Mouse (Mus musculus) stomach, embryonic 16.5 days (tissue): ENCODE data around the gene Mif. TPM values are rescaled to one million over a fixed set of nuclear protein-coding genes. Genes with fewer than 3 reads are reported as not detected.
A peak's percentile ranks its signal among the peaks of the same experiment; 100 is the strongest.

Source experiments
- ATAC-seq: fragments of 200-750 bp; cut with Nextera tagmentation; 2 replicates; pipeline ENCODE4 v1.8.0; 2017; ENCODE audit warnings: moderate number of reproducible peaks, moderate TSS enrichment; ENCODE audit not compliant: insufficient read depth, low FRiP score
- H3K27ac ChIP-seq: fragments of 300-500 bp; sonication (generic); 2 replicates; pipeline ENCODE4 v1.5.1; 2014; ENCODE audit warnings: low read length
- H3K27me3 ChIP-seq: fragments of 300-500 bp; sonication (generic); 2 replicates; pipeline ENCODE4 v1.6.1; 2014; ENCODE audit warnings: low read length, control low read depth, mixed read lengths; ENCODE audit not compliant: control insufficient read depth, insufficient read depth
- H3K36me3 ChIP-seq: fragments of 300-500 bp; sonication (generic); 2 replicates; pipeline ENCODE4 v1.6.1; 2014; ENCODE audit warnings: low read length; ENCODE audit not compliant: control insufficient read depth, insufficient read depth
- H3K4me1 ChIP-seq: fragments of 300-500 bp; sonication (generic); 2 replicates; pipeline ENCODE4 v1.6.1; 2014; ENCODE audit warnings: low read length, control low read depth, mixed read lengths; ENCODE audit not compliant: control insufficient read depth, insufficient read depth
- H3K4me2 ChIP-seq: fragments of 300-500 bp; sonication (generic); 2 replicates; pipeline ENCODE4 v1.6.1; 2014; ENCODE audit warnings: low read depth, low read length, mixed read lengths
- H3K4me3 ChIP-seq: fragments of 300-500 bp; sonication (generic); replicated peaks from 2 replicates; pipeline ENCODE4 v1.5.1; 2014; ENCODE audit warnings: mild to moderate bottlenecking, low read length
- H3K9ac ChIP-seq: fragments of 300-500 bp; sonication (generic); 2 replicates; pipeline ENCODE4 v1.6.1; 2014; ENCODE audit warnings: low read length
- H3K9me3 ChIP-seq: fragments of 300-500 bp; sonication (generic); replicated peaks from 2 replicates; pipeline ENCODE4 v1.6.1; 2016; ENCODE audit warnings: low read length, control low read depth; ENCODE audit not compliant: control insufficient read depth
- WGBS: fragments of 180-500 bp; shearing (Covaris S2); extraction: QIAGEN DNeasy Blood & Tissue Kit; methylation state at CpG from one replicate; pipeline ENCODE4 v1.1.7; 2014; 5-methylcytosine and 5-hydroxymethylcytosine counted together
- polyA plus RNA-seq: library from polyadenylated mRNA; unstranded; fragments of >200 nt; fragmentation: Nextera tagmentation; extraction: Ambion mirVana; gene quantifications from 2 replicates; pipeline ENCODE4 v1.2.1, GENCODE M21; 2015

The Mif gene
- polyA plus RNA-seq, 1 experiment from 2014 or later, result 1,459 TPM

DNA sequence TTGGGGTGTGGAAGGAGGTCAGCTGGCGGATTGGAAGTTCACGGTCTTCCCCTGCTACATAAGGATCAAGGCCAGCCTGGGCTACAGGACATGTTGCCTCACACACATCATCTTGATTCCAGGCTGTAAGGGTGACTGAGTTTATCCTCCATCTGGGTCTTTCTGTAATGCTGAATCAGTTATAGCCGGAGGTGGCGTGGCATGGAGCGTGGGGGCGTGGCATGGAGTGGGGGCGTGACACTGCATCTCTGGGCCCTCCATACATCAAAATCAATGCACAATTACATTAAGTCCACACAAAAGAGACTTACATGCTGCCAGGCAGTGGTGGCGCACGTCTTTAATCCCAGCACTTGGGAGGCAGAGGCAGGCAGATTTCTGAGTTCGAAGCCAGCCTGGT lies 20.3 kb upstream of the Mif start:
- H3K36me3 ChIP-seq, result no peaks in the 10 kb centered on the region
- H3K27me3 ChIP-seq, result no peaks in the 10 kb centered on the region
- H3K4me3 ChIP-seq, result no peak overlapping the region
- no peak for ATAC-seq
- H3K4me1 ChIP-seq, result peaks cover 16% of the 10 kb centered on the region
- no peak overlapping the region for H3K9ac ChIP-seq
- 90% methylated on average over 10 of the region's 10 CpGs for WGBS
- no peak overlapping the region for H3K27ac ChIP-seq
- H3K4me2 ChIP-seq, result no peak overlapping the region
- no peaks in the 10 kb centered on the region for H3K9me3 ChIP-seq

DNA sequence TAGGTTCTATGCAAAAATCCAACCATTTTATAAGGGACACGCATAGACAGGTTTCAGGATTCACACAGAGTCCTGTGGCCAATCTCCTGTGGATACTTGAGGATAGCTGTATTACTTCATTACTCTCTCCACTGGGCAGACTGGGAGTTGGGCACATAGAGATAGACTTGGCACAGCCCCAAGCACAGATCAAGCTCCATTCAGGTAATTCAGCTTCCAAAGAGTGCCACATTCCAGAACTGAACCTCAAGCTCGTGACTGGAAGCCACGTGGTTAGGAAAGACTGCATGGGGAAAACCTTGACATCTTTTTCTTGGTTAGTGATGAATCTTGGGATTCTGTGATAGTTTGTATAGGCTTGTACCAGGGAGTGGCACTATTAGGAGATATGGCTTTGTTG lies 18.8 kb upstream of the Mif start:
- no peak for ATAC-seq
- 75% methylated on average over 3 of the region's 3 CpGs for WGBS

DNA sequence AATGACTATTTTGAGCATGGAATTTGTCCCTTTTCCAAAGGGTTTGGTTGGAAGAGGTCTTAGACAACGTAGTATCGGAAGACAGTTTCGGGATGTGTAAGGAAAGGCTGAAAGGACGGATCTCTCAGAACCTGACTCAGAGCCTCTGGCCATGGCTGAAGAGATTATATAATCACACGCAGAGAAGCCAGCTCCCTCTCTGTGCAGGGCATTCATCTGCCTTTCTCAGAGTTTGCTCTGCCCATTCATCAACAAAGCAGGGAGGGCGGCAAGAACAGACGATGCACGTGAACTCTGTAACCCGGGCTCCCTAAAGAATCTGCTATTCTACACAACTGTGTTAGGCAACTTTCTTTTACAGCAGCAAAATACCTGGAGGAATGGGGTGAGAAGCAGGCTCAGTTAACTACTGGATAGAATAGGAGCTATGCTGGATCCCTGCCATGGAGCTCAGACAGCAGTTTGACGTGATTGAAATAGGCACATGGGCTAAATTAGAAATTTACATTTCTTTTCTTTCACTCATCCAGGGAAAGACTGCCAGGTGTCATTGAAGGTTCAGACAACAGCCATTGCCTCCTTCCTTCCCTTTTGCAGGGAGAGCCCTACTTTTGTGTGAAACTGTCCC lies 13.6 kb upstream of the Mif start:
- Histone ChIP-seq H3K9me3 (no peaks in the 10 kb centered on the region), H3K27ac (peak overlapping the region; percentile 76), H3K4me1 (peaks cover 10% of the 10 kb centered on the region), H3K4me3 (peak overlapping the region; percentile 35; the same call in 1 of the 2 replicates), H3K27me3 (no peaks in the 10 kb centered on the region), H3K36me3 (no peaks in the 10 kb centered on the region), H3K4me2 (peak overlapping the region; percentile 58), H3K9ac (peak overlapping the region; percentile 58)
- ATAC-seq, result no peak
- WGBS, result 26% methylated on average over 10 of the region's 10 CpGs

More for the DNA sequence above, 18.8 kb upstream of the Mif start:
- Histone ChIP-seq H3K27me3 (no peaks in the 10 kb centered on the region), H3K36me3 (no peaks in the 10 kb centered on the region), H3K27ac (no peak overlapping the region), H3K4me1 (peaks cover 17% of the 10 kb centered on the region), H3K4me3 (no peak overlapping the region), H3K9me3 (no peaks in the 10 kb centered on the region), H3K4me2 (no peak overlapping the region), H3K9ac (no peak overlapping the region)

GRCm38 (mm10) chr10:75872915-75873542 lies 13.0 kb upstream of the Mif start:
- Histone ChIP-seq H3K4me3 (peak overlapping the region; percentile 35), H3K27me3 (no peaks in the 10 kb centered on the region), H3K36me3 (no peaks in the 10 kb centered on the region), H3K9ac (peak overlapping the region; percentile 63), H3K4me1 (peaks cover 10% of the 10 kb centered on the region), H3K9me3 (no peaks in the 10 kb centered on the region), H3K4me2 (peak overlapping the region; percentile 58), H3K27ac (peak overlapping the region; percentile 76)
- ATAC-seq, result peak; percentile 95
- WGBS, result 2% methylated on average over 11 of the region's 11 CpGs

DNA sequence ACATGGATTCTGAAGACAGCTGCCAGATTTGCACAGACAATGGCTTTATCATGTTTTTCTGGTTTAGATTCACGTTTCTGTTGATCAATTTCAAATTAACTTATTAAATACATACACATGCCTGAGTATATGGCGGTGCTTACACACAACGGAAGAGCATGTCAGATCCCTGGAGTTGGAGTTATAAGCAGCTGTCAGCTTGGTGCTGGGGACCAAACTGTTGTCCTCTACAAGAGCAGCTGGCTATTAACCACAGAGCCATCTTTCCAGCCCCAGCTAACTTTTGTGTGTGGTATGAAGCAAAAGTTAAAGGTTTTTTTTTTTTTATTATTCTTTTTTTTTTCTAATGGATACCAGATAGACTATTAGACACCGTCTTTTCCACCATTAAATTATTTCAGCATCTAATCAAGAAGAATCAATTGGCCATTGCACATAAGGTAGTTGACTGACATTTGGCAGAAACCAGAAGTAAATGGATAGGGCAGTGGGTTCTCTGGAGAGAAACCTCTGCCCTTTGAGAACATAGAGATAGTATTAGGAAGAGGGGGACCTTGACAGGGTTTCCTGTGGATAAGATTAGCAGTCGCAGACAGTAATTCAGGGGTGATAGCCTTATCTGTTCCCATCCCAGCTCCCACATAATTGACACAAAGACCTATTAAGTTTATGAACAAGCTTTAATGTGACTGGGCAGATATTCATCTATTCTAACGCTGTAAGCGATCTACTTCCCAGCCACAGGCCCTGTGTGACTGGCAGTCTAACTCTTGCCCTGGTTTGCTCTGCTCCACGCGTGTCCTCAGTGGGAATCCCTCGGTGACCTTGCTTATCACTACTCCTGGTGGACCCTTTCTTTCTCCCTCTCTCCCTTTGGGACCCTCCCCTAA lies 12.2 kb upstream of the Mif start:
- Histone ChIP-seq H3K27ac (0 out of 2 replicates have a peak overlapping the region, but pooled peaks have one; percentile 0), H3K27me3 (no peaks in the 10 kb centered on the region)

GRCm38 (mm10) chr10:75861587-75861986 lies 1.5 kb upstream of the Mif start:
- 79% methylated on average over 5 of the region's 5 CpGs for WGBS
- Histone ChIP-seq H3K4me3 (no peak overlapping the region), H3K36me3 (no peaks in the 10 kb centered on the region)

More for the DNA sequence above, 12.2 kb upstream of the Mif start:
- Histone ChIP-seq H3K9ac (peak overlapping the region; percentile 63), H3K4me2 (peak overlapping the region; percentile 58), H3K4me3 (peak overlapping the region; percentile 35), H3K9me3 (no peaks in the 10 kb centered on the region), H3K36me3 (no peaks in the 10 kb centered on the region), H3K4me1 (peaks cover 10% of the 10 kb centered on the region)
- ATAC-seq, result peak; percentile 16; the same call in 1 of the 2 replicates
- 34% methylated on average over 10 of the region's 10 CpGs for WGBS

DNA sequence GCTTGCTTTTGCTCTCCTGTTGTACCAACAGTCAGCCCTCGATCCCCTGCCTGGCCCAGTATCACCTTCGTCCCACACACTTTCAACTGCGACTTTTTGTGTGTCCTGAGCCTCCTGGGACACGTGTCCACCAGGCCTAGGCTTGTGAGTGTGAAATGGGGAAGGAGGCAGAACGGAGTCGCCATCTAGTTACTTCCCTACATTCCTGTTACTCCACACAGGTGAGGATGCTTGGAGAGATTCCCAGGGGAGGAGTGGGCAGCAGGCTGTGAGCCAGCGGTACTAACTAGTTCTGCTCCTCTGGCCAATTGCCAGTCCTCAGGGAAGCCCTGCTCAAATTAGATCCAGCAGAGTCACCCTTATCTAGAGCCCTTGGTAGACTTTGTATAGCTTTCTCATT lies 706 bp upstream of the Mif start:
- H3K27ac ChIP-seq, result peak overlapping the region; percentile 97
- no peak overlapping the region for H3K4me3 ChIP-seq
- no peaks in the 10 kb centered on the region for H3K36me3 ChIP-seq
- no peak for ATAC-seq
- WGBS, result 31% methylated on average over 7 of the region's 7 CpGs
- no peaks in the 10 kb centered on the region for H3K9me3 ChIP-seq
- peaks cover 18% of the 10 kb centered on the region for H3K4me1 ChIP-seq
- peak overlapping the region; percentile 74; the same call in 1 of the 2 replicates for H3K4me2 ChIP-seq
- peak overlapping the region; percentile 86; the same call in 1 of the 2 replicates for H3K9ac ChIP-seq
- no peaks in the 10 kb centered on the region for H3K27me3 ChIP-seq

More at GRCm38 (mm10) chr10:75861587-75861986, 1.5 kb upstream of the Mif start:
- H3K4me1 ChIP-seq, result peaks cover 18% of the 10 kb centered on the region
- H3K27me3 ChIP-seq, result no peaks in the 10 kb centered on the region
- no peak overlapping the region for H3K9ac ChIP-seq
- ATAC-seq, result no peak
- no peak overlapping the region for H3K27ac ChIP-seq
- H3K4me2 ChIP-seq, result no peak overlapping the region
- no peaks in the 10 kb centered on the region for H3K9me3 ChIP-seq

- no peaks in the 10 kb centered on the region for H3K27me3 ChIP-seq
- peaks cover 18% of the 10 kb centered on the region for H3K4me1 ChIP-seq
- peak overlapping the region; percentile 97 for H3K27ac ChIP-seq
- H3K4me2 ChIP-seq, result peak overlapping the region; percentile 74
- 2% methylated on average over 27 of the region's 27 CpGs for WGBS
- ATAC-seq, result peak; percentile 55
- H3K9me3 ChIP-seq, result no peaks in the 10 kb centered on the region
- no peaks in the 10 kb centered on the region for H3K36me3 ChIP-seq
- H3K9ac ChIP-seq, result peak overlapping the region; percentile 86
- H3K4me3 ChIP-seq, result peak overlapping the region; percentile 78
Measured at GRCm38 (mm10) chr10:75859107-75859746, 813 bp downstream of the Mif start.
